Mouse (Mus musculus) heart, adult 2 months (tissue): ENCODE measurements around the gene Tll2.

Experiments
- CTCF ChIP-seq: fragments of 200-600 bp; IDR thresholded peaks from 2 replicates; pipeline ENCODE4 v1.8.1; 2022; ENCODE audit warnings: antibody characterized with exemption, mild to moderate bottlenecking, moderate library complexity
- POLR2A ChIP-seq: fragments of 200-500 bp; IDR thresholded peaks from 2 replicates; pipeline ENCODE4 v1.6.1; 2011; ENCODE audit warnings: mild to moderate bottlenecking, low read depth, low read length, control low read depth; ENCODE audit not compliant: insufficient read depth

DNA sequence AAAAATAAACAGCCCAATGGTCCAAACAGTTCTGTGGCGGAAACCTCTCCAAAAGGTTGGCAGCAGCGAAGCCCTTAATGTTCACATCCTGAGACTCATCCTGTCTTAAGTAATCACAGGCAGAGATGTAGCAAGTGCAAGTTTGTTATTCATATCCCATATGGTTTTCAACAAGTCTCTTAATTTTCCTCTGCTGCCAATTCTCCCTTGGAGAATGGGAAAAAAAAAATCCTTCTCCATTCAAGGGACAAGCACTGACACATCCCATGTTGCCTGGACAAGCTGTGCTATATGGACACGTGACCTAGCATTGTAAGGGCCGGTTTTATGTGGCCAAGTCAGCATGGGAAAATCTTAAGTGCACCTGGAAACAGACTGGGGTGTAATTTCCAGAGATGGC, 54.2 kb downstream of the Tll2 start:
- TF ChIP-seq POLR2A (no peak), CTCF (no peak)
